Mouse (Mus musculus) cerebellum, adult 2 months (tissue): Measurements from ENCODE around the gene Hoxb4.

ENCODE experiments used
- CTCF ChIP-seq: fragments of 200-500 bp; IDR thresholded peaks from 2 replicates; pipeline ENCODE4 v1.5.1; 2011; ENCODE audit warnings: low read depth, mild to moderate bottlenecking, control low read depth, low read length, moderate library complexity, borderline replicate concordance; ENCODE audit not compliant: insufficient read depth
- POLR2A ChIP-seq: fragments of 200-500 bp; IDR thresholded peaks from 2 replicates; pipeline ENCODE4 v1.6.1; 2011; ENCODE audit warnings: low read length, control low read depth, borderline replicate concordance; ENCODE audit not compliant: insufficient read depth

DNA sequence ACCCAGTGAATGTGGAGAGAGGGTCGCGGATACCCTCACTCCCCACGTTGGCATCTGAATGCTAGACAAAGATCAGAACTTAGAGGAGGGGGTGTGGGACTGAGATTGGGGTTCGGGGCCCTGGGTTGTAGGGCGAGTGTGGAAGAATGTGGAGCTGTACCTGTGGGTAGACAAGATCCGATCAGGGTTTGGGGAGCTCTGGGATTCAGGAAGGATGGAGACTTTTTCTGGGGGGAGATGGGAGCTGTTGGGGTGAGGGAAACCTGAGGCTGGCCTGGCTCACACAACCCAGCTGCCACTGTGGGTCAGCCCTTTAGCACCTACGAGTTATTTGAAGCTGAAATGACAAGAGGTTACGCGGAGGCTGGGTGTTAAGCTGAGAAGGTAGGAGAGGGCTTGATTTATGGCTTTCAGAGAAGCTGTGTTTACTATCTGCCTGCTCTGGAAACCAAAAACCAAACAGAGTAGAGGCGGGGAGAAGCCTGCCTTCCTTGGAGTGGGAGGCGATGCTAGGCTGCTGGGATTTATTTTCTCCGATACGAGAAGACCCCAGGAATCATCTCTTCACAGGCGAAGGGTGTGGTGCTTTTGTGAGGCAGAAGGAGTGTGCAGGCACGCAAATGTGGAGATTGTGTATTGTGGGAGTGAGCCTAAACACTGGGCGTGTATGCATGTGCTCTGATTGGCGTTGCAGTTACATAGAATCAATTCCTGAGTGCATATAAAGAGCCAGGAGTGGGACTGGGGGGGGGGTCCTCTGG lies 15.4 kb downstream of the Hoxb4 start:
- TF ChIP-seq CTCF (no peak), POLR2A (no peak)
